Mouse (Mus musculus) urinary bladder, postnatal 4 days (tissue): ENCODE data around the gene Olfr506.
"Not testable (repeated sequence)": the region's sequence is repeated elsewhere in the genome, so short reads cannot be mapped to it uniquely, and the experiment has no call there.

ENCODE experiments used
- DNase-seq, 2 experiments: peaks; one replicate each; pipeline ENCODE4 v3.0.0; 2021 to 2022; ENCODE audit warnings: low spot score in 2 of 2

The Olfr506 gene

DNA sequence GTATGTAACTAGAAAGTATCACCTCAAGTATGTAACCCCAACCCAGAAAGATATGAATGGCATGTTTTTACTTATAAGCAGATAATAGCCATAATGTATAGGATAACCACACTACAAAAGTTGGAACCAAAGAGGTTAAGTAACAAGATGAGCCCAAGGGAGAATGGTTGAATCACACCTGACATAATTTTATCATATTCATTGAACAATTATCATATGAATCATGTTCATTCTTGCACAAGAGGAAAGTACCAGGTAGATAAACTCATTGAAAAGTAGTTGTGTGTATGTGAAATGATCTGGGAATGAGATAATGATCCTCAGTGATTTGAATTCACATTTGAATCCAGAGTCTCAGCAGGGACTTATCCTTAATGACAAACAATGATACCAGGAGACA, at the start of gene Olfr506:
Gene Olfr506, plus strand, starts transcription at position 301 of the 400 bp plus-strand sequence.
- DNase-seq = no peak

DNA sequence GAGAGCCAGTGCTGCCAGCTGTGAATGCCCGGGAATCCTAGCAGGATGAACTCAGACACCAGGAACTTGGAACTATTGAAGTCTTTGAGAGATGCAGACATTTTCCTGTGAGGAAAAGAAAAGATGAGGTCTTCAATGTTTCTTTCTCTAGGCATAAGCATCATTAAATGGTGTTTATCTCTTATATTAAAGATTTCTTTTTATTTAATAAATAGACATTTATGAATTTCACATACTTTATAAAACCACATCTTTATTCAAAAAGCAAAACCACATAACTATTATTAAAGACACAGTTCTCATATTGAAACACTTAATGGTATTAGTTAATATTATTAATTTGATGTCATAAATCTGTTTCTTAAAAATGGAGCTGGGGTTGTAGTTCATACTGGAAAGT, 44.9 kb upstream of the Olfr506 start, which contains the start of gene Olfr504:
Gene Olfr504, minus strand, starts transcription at position 101 of the 400 bp plus-strand sequence.
- DNase-seq = no peak

DNA sequence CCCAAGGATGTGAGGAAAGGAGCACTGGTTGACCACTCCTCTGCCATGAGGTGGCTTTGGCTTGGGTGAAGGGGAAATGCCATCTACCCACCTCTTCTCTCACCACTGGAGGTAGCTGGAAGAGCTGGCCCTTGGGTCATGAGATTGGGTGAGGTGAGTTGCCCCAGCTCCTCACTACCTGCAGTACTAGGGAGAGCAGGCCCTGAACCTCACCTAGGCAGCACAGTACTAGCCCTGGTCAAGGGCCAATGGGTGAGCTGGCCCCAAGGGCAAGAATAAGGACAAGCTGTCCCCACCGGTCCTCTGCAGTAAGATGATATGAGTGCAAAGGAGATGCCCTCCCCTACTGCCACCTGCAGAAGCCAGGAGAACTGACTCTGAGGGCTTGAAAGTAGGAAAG, 20.8 kb upstream of the Olfr506 start:
- DNase-seq = no peak

DNA sequence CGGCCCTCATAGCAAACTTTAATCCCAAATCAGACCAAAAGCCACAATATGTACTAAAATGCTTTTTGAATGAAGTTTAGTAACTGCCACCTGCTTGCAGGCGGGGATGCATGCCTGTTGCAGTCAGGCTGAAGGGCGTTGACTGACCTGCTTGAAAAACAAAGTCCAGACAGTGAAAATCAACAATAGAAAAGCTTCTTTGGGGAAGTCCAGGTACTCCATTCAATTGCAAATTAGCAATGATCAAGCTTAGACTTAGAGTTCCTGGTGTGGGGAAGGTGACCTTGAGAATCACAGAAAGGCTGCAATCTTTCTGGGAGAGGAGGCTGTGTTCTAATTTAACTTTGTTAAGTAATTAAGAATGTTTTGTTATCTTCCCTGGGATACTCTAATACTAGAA, 8.7 kb upstream of the Olfr506 start:
- not testable (repeated sequence) for DNase-seq

DNA sequence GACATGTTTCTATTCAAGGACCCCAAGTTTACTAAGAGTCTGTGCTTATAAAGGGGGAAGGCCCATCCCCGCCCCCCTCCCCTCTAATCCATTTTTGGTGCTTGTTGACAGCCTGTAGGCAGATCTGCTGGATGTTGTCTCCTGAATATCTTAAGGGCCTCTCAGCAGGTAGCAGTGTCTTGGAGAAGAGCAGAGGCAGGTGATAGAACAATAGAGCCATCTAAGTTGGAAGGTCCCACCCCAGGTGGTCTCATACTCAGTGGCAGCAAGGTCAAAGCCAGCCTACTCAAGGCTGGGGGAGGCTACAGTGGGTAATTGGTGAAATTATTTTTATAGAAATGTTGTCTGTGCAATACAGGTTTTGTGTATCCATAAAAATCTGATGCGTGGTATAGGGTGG, 3.5 kb downstream of the Olfr506 start:
- DNase-seq = no peak

DNA sequence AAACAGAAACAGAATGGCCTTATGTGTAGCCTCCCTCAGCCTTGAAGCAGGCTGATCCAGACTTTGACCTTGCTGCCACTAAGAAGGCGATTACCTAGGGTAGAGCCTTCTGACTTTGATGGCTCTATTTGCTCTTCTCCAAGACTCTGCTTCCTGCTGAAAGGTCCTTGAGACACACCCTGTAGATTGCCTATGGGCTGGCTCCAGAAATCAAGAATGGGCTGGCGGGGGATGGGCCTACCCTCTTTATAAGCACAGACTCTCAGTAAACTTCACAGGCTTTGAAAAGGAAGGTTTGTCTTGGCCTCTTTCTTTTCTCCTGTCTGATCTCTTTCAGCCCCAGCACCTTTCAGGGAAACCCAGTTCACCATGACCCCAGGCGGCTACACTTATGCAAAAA, 6.2 kb downstream of the Olfr506 start:
- DNase-seq = not testable (repeated sequence)

DNA sequence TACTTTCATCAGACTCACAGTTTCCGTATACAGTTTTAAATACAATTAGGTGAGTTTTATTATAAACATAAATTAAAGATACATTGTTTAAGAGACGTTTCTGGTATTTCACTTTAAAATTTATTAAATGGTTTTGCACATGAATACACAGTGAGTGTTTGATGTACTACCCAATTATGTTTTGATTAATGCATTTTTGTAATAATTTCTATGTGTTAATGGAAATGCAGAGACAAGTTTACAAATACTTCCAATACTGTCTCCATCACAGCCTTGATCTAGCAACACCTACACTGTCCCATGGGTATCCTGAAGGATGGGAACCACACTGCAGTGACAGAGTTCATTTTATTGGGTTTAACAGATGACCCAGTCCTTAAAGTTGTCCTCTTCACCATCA, 10.9 kb downstream of the Olfr506 start, which contains the start of gene Olfr507:
Gene Olfr507, plus strand, starts transcription at position 301 of the 400 bp plus-strand sequence.
- no peak for DNase-seq

DNA sequence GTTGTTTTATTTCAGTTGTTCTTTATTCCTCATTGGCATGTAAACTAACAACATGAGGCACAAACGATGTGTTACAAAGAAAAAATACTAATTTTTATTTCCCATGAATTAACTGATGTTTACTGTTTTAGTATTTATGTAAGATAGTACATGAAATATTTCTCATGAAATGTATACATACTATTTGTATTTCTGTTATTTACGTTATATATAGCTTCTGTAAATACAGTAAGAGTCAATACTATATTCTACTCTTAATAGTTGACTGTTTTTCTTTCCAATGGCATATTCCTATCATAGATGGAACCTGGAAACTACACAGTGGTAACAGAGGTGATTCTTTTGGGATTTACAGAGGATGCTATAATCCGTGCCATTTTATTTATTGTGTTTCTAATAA, 19.1 kb downstream of the Olfr506 start, which contains the start of gene Olfr508:
Gene Olfr508, plus strand, starts transcription at position 301 of the 400 bp plus-strand sequence.
- no peak for DNase-seq

DNA sequence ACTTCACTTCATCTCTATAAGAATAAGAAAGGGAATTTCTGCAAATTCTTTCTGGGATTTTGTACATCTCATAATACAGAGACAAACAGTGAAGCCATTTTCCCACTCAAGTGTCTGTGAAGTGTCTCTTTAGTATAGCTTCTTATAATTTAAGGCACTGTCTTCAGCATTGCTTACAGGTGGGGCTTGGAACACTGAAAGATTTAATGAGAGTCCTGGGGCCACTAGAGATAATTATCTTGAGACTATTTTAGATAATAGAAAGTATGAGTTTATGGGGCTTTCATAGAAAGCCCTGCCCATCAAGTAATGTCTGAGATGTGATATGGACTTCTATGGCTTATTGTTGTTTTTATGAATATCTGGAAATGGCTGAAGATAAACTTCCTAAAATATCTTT, 41.2 kb downstream of the Olfr506 start, which contains the start of gene Olfr509:
Gene Olfr509, minus strand, starts transcription at position 101 of the 400 bp plus-strand sequence.
- no peak for DNase-seq

DNA sequence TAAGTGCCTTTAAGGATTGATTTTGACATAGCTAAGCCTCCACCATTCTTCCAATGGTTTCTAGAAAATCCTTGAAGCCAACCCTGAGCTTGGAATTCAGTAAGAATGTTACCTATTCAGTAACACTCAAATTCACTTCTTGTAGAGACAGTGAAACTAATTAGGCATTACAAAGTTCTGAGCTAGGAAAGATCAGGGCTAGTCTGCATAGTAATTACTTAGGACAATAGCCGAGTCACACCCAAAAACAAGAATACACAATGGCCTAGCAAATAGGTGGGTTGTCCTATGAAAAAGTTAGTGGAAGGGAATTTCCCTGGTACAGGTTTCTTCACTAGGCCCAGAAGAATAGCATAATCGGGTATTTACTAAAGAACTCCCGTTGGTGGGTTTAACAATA, 51.8 kb downstream of the Olfr506 start:
- no peak for DNase-seq
